Mouse (Mus musculus) neural tube, embryonic 11.5 days (tissue): ENCODE data around the gene Lman2. TPM values are rescaled to one million over a fixed set of nuclear protein-coding genes. Genes with fewer than 3 reads are reported as not detected.
A peak's percentile ranks its signal among the peaks of the same experiment; 100 is the strongest.

Experiments used
- ATAC-seq: fragments of 200-750 bp; cut with Nextera tagmentation; 2 replicates; pipeline ENCODE4 v1.8.0; 2017; ENCODE audit warnings: moderate number of reproducible peaks, mild to moderate bottlenecking, moderate TSS enrichment, moderate library complexity; ENCODE audit not compliant: insufficient read depth, low FRiP score, low TSS enrichment
- DNase-seq: peaks from one replicate; pipeline ENCODE4 v3.0.0-alpha.2; 2015; ENCODE audit warnings: low spot score
- H3K27ac ChIP-seq: fragments of 300-500 bp; sonication (generic); 2 replicates; pipeline ENCODE4 v1.5.1; 2014; ENCODE audit warnings: low read depth, mild to moderate bottlenecking, low read length
- H3K27me3 ChIP-seq: fragments of 300-500 bp; sonication (generic); 2 replicates; pipeline ENCODE4 v1.6.1; 2014; ENCODE audit warnings: mild to moderate bottlenecking, low read length, mixed read lengths; ENCODE audit not compliant: control insufficient read depth, insufficient read depth
- H3K36me3 ChIP-seq: fragments of 300-500 bp; sonication (generic); 2 replicates; pipeline ENCODE4 v1.6.1; 2014; ENCODE audit warnings: mild to moderate bottlenecking, low read length, moderate library complexity, mixed read lengths; ENCODE audit not compliant: control insufficient read depth, insufficient read depth
- H3K4me1 ChIP-seq: fragments of 300-500 bp; sonication (generic); 2 replicates; pipeline ENCODE4 v1.6.1; 2014; ENCODE audit warnings: low read length, mixed read lengths; ENCODE audit not compliant: control insufficient read depth, insufficient read depth
- H3K4me2 ChIP-seq: fragments of 300-500 bp; sonication (generic); 2 replicates; pipeline ENCODE4 v1.6.1; 2014; ENCODE audit warnings: low read depth, mild to moderate bottlenecking, moderate library complexity
- H3K4me3 ChIP-seq: fragments of 300-500 bp; sonication (generic); 2 replicates; pipeline ENCODE4 v1.5.1; 2014; ENCODE audit warnings: low read depth, low read length
- H3K9ac ChIP-seq: fragments of 300-500 bp; sonication (generic); 2 replicates; pipeline ENCODE4 v1.6.1; 2014; ENCODE audit warnings: mild to moderate bottlenecking, low read length
- H3K9me3 ChIP-seq: fragments of 300-500 bp; sonication (generic); 2 replicates; pipeline ENCODE4 v1.6.1; 2016; ENCODE audit warnings: low read length; ENCODE audit not compliant: control insufficient read depth
- WGBS: fragments of 180-500 bp; shearing (Covaris S2); extraction: QIAGEN DNeasy Blood & Tissue Kit; methylation state at CpG from one replicate; pipeline ENCODE4 v1.1.7; 2014; 5-methylcytosine and 5-hydroxymethylcytosine counted together
- polyA plus RNA-seq: library from polyadenylated mRNA; unstranded; fragments of >200 nt; fragmentation: Nextera tagmentation; extraction: Ambion mirVana; gene quantifications from 2 replicates; pipeline ENCODE4 v1.2.1, GENCODE M21; 2014

The Lman2 gene
- polyA plus RNA-seq, 1 experiment from 2014 or later = 94.8 TPM

- Histone ChIP-seq H3K36me3 (peaks cover 17% of the 10 kb centered on the region), H3K9ac (peak overlapping the region; percentile 89), H3K4me2 (peak overlapping the region; percentile 96), H3K4me3 (peak overlapping the region; percentile 97), H3K27ac (no peak overlapping the region; the same call in 1 of the 2 replicates), H3K9me3 (no peaks in the 10 kb centered on the region), H3K4me1 (peaks cover 19% of the 10 kb centered on the region), H3K27me3 (no peaks in the 10 kb centered on the region)
- DNase-seq (peak; percentile 38), ATAC-seq (peak; percentile 17; the same call in 1 of the 2 replicates)
- under 1% methylated on average over 31 of the region's 31 CpGs for WGBS
Measured at GRCm38 (mm10) chr13:55322130-55322825, 40.3 kb downstream of the Lman2 start.

- peak within 1 kb of the TSS; percentile 97 for H3K4me3 ChIP-seq
- peak within 1 kb of the TSS; percentile 67 for H3K27ac ChIP-seq
- under 1% methylated on average over 73 of the region's 73 CpGs for WGBS
- ATAC-seq = peak; percentile 85
- H3K9me3 ChIP-seq = no peaks in the 10 kb centered on the region
- H3K27me3 ChIP-seq = no peaks in the 10 kb centered on the region
- DNase-seq = peak; percentile 95
- H3K36me3 ChIP-seq = peaks cover 17% of the 10 kb centered on the region
- H3K9ac ChIP-seq = peak within 1 kb of the TSS; percentile 89
- peak within 1 kb of the TSS; percentile 96 for H3K4me2 ChIP-seq
- peaks cover 19% of the 10 kb centered on the region for H3K4me1 ChIP-seq
Measured at GRCm38 (mm10) chr13:55321434-55322129, 41.0 kb downstream of the Lman2 start, which contains the start of gene Rab24. Rab24 (minus strand) TSS chr13:55321946.

GRCm38 (mm10) chr13:55319931-55320533 lies 42.6 kb downstream of the Lman2 start, which contains the start of gene Prelid1:
Prelid1 (plus strand) TSS chr13:55320500.
- DNase-seq = no peak
- Histone ChIP-seq H3K27ac (peak within 1 kb of the TSS; percentile 67), H3K4me1 (peaks cover 19% of the 10 kb centered on the region), H3K9ac (peak within 1 kb of the TSS; percentile 89), H3K36me3 (peaks cover 10% of the 10 kb centered on the region), H3K27me3 (no peaks in the 10 kb centered on the region), H3K4me2 (peak within 1 kb of the TSS; percentile 96), H3K4me3 (peak within 1 kb of the TSS; percentile 97), H3K9me3 (no peaks in the 10 kb centered on the region)
- no peak for ATAC-seq
- WGBS = 84% methylated on average over 4 of the region's 4 CpGs

DNA sequence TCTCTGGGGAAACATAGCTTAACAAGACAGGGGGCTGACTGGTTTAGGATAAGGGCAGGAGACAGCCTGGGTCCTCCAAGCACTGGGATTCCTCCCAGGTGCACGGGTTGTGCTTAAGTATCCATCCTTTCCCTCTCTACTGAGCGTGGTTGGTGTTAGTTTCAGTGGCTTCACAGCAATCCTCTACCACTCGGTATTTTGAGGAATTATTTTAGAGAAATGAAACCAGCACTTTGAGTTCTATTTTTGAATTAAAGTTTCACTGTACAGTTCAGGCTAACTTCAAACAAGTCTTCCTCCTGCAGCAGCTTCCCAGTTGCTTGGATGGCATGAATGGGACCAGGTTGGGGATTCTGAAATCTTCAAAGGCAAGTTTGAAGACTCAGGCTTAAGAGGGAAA lies 44.2 kb downstream of the Lman2 start:
- ATAC-seq = no peak
- Histone ChIP-seq H3K4me1 (peaks cover 17% of the 10 kb centered on the region), H3K27me3 (no peaks in the 10 kb centered on the region), H3K9ac (no peak overlapping the region), H3K4me3 (no peak overlapping the region), H3K9me3 (no peaks in the 10 kb centered on the region), H3K27ac (no peak overlapping the region), H3K36me3 (peaks cover 5% of the 10 kb centered on the region), H3K4me2 (no peak overlapping the region)
- DNase-seq = no peak
- WGBS = 84% methylated on average over 3 of the region's 3 CpGs

DNA sequence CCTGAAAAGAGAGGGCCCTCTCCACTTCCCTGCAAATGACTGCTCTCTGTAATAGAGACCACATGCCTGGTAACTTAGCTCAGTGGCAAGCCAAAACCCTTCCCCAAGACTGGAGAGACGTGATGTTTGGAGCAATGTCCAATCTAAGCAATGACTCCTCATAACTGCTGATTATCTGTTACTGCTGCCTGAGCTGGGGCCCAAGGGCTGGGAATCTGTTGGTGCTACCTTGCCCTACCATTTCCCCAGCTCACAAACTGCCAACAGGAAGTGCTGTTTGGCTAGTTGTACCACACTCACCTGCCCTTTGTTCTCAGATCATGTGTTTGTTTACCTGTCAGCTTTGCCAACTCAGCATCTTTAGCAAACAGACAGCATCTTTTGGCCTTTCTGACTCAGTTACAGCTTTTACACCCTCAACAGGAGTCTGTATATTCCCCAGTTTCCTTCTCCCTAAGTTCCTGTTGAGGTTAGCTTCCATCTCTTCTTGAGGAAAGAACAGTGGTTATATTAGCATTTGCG lies 47.6 kb downstream of the Lman2 start:
- no peak overlapping the region for H3K4me3 ChIP-seq
- ATAC-seq = no peak
- no peaks in the 10 kb centered on the region for H3K9me3 ChIP-seq
- H3K9ac ChIP-seq = no peak overlapping the region
- peaks cover 25% of the 10 kb centered on the region for H3K36me3 ChIP-seq
- H3K4me2 ChIP-seq = no peak overlapping the region
- H3K27ac ChIP-seq = no peak overlapping the region
- WGBS = 86% methylated on average over 2 of the region's 2 CpGs
- no peaks in the 10 kb centered on the region for H3K4me1 ChIP-seq
- H3K27me3 ChIP-seq = no peaks in the 10 kb centered on the region
- no peak for DNase-seq

- ATAC-seq (no peak), DNase-seq (no peak)
- Histone ChIP-seq H3K9ac (no peak overlapping the region), H3K4me3 (no peak overlapping the region), H3K4me2 (no peak overlapping the region), H3K36me3 (peaks cover 25% of the 10 kb centered on the region), H3K4me1 (no peaks in the 10 kb centered on the region), H3K27ac (no peak overlapping the region), H3K9me3 (no peaks in the 10 kb centered on the region), H3K27me3 (no peaks in the 10 kb centered on the region)
- WGBS = 90% methylated on average over 9 of the region's 9 CpGs
Measured at GRCm38 (mm10) chr13:55313051-55313450, 49.5 kb downstream of the Lman2 start.

DNA sequence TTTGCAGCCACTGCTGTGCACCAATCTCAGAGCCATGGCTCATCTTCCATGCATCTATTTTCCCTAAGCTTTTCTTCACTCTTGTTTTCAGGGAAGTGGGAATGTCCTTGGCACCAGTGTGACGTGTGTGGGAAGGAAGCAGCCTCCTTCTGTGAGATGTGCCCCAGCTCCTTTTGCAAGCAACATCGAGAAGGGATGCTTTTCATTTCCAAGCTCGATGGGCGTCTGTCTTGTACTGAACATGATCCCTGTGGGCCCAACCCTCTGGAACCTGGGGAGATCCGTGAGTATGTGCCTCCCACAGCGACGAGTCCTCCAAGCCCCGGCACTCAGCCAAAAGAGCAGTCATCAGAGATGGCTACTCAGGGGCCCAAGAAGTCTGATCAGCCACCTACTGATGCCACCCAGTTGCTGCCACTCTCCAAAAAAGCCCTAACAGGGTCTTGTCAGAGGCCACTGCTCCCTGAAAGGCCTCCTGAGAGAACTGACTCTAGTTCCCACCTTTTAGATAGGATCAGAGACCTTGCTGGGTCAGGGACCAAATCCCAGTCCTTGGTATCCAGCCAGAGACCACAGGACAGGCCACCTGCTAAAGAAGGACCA lies 50.5 kb downstream of the Lman2 start:
- no peaks in the 10 kb centered on the region for H3K27me3 ChIP-seq
- ATAC-seq = no peak
- H3K36me3 ChIP-seq = peaks cover 25% of the 10 kb centered on the region
- H3K4me2 ChIP-seq = no peak overlapping the region
- H3K9ac ChIP-seq = no peak overlapping the region
- no peak overlapping the region for H3K27ac ChIP-seq
- H3K4me1 ChIP-seq = no peaks in the 10 kb centered on the region
- no peaks in the 10 kb centered on the region for H3K9me3 ChIP-seq
- no peak for DNase-seq
- H3K4me3 ChIP-seq = no peak overlapping the region
- 89% methylated on average over 8 of the region's 8 CpGs for WGBS

GRCm38 (mm10) chr13:55300913-55301312 lies 61.7 kb downstream of the Lman2 start:
- Histone ChIP-seq H3K9ac (no peak overlapping the region), H3K4me1 (no peaks in the 10 kb centered on the region), H3K9me3 (no peaks in the 10 kb centered on the region), H3K27ac (no peak overlapping the region), H3K4me2 (no peak overlapping the region), H3K27me3 (no peaks in the 10 kb centered on the region), H3K36me3 (peaks cover 21% of the 10 kb centered on the region), H3K4me3 (no peak overlapping the region)
- DNase-seq (no peak), ATAC-seq (no peak)
- 92% methylated on average over 5 of the region's 5 CpGs for WGBS
